Comparison of ENCODE assay signal across 27 mouse cellular contexts in genomic region chr8:56233816-56234215, GRCm38 (mm10).
"Had no signal": no experiment of that assay in that cellular context is flagged by ENCODE, and none has a peak within 500 bp of the region (broad histone marks: within the 10 kb centered on the region; RNA-seq: fewer than 3 reads in every experiment).

No protein-coding gene starts in this region.

- H3K9ac ChIP-seq: heart, embryonic 12.5 days; hindbrain, embryonic 12.5 days; hindbrain, embryonic 14.5 days; intestine, embryonic 15.5 days; kidney, embryonic 15.5 days; limb, embryonic 12.5 days; liver, embryonic 13.5 days had no signal

- H3K9me3 ChIP-seq: heart, embryonic 10.5 days; heart, embryonic 12.5 days; hindbrain, embryonic 10.5 days; hindbrain, embryonic 12.5 days; intestine, embryonic 15.5 days; kidney, embryonic 15.5 days; limb, embryonic 10.5 days; limb, embryonic 12.5 days; liver, embryonic 13.5 days had no signal

- DNase-seq: gastrocnemius, adult 2 months; gastrocnemius, postnatal 10 days; gastrocnemius, postnatal 25 days; heart, adult 18-20 months; heart, postnatal 10 days; heart, postnatal 4 days; kidney, adult 18-20 months; kidney, adult 9 months; kidney, postnatal 25 days; kidney, postnatal 4 days; liver; liver, embryonic 13.5 days had no signal

- H3K36me3 ChIP-seq: heart, embryonic 10.5 days; heart, embryonic 12.5 days; hindbrain, embryonic 10.5 days; hindbrain, embryonic 12.5 days; intestine, embryonic 15.5 days; kidney, embryonic 15.5 days; limb, embryonic 10.5 days; limb, embryonic 12.5 days; liver, embryonic 13.5 days had no signal

- H3K27ac ChIP-seq: gastrocnemius, adult 2 months; heart, embryonic 10.5 days; hindbrain, embryonic 10.5 days; hindbrain, embryonic 12.5 days; hindbrain, embryonic 14.5 days; intestine, embryonic 15.5 days; kidney, embryonic 15.5 days; kidney, postnatal 0 days; layer of hippocampus, adult 2 months; left cerebral cortex, adult 2 months; limb, embryonic 10.5 days; limb, embryonic 12.5 days; liver, embryonic 13.5 days had no signal

- ATAC-seq: hindbrain, embryonic 16.5 days; inflammation-experienced regulatory T-cells, adult 6 months; intestine, embryonic 15.5 days; intestine, postnatal 0 days had no signal

- H3K4me1 ChIP-seq: heart, embryonic 10.5 days; heart, embryonic 12.5 days; hindbrain, embryonic 10.5 days; hindbrain, embryonic 12.5 days; intestine, embryonic 15.5 days; kidney, embryonic 15.5 days; limb, embryonic 12.5 days; liver, embryonic 13.5 days had no signal

- H3K4me2 ChIP-seq: heart, embryonic 12.5 days; hindbrain, embryonic 12.5 days; hindbrain, embryonic 14.5 days; intestine, embryonic 15.5 days; kidney, embryonic 15.5 days; limb, embryonic 12.5 days; liver, embryonic 13.5 days had no signal

- H3K4me3 ChIP-seq: gastrocnemius, adult 2 months; heart, embryonic 10.5 days; heart, embryonic 12.5 days; hindbrain, embryonic 10.5 days; hindbrain, embryonic 12.5 days; intestine, embryonic 15.5 days; kidney, embryonic 15.5 days; layer of hippocampus, adult 2 months; left cerebral cortex, adult 2 months; limb, embryonic 10.5 days; limb, embryonic 12.5 days; liver, embryonic 13.5 days had no signal

- H3K27me3 ChIP-seq: heart, embryonic 12.5 days; hindbrain, embryonic 12.5 days; intestine, embryonic 15.5 days; kidney, embryonic 15.5 days; limb, embryonic 12.5 days; liver, embryonic 13.5 days had no signal
